Mouse (Mus musculus): ENCODE data around the gene Gm4131.

DNA sequence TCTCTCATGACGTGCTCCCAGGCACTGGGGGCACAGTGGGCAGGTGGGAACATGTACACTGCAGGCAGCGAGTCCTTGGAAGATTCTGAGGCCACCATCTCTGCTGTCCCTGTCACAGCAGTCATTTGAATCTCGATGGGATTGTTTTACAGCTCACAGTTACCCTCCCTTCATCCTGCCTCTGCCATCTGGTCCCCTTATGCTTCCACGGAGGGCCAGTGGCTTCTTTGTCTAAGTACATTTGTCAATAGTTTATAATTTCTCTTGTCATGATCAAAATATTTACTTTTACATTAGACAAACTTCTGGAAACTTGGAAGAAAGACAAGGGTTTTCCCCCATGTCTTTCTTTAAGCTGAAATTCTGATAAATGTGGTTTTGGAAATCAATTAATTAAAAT, 20.0 kb downstream of the Gm4131 start:
- TF ChIP-seq CTCF (IDR thresholded peaks at IDR 0.05; ENCODE audit: low read depth) (no peak), EP300 (optimal IDR thresholded peaks at IDR 0.05) (no peak)

Measured in stomach, postnatal 0 days (tissue).